In the genomic region with DNA sequence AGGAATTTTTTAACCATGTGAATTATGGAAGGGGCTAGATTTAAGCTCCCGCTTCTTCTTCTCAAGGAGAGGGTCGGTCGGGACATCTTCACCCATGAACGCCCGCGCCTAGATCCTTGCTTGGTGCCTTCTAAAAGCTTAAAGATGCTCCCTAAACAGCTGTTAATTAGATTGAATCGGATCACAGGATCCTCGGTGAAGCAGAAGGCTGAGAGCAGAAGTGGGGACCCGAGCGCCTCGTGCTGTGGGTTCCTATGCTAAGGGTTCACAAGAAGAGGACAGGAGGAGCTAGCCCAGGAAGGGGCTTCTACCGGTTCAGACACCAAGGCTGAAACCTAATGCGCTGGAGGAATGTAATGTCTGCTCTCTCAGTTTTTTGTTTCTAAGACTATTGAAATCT, we compare ENCODE assay signal across 9 mouse cellular contexts. TPM values are rescaled to one million over a fixed set of nuclear protein-coding genes. Genes with fewer than 3 reads are reported as not detected.
DNase-seq lines count a peak whose midpoint lies in the region; ATAC-seq and TF ChIP-seq lines count a peak whose summit lies in the region.
"Had no signal": no experiment of that assay in that cellular context is flagged by ENCODE, and none has a peak within 500 bp of the region (broad histone marks: within the 10 kb centered on the region; RNA-seq: fewer than 3 reads in every experiment).

No protein-coding gene starts in this region.

- peak overlapping the region; percentile 100 for H3K4me2 ChIP-seq in heart, embryonic 12.5 days
- H3K4me2 ChIP-seq in forebrain, embryonic 14.5 days (ENCODE audit: low read length), result peak overlapping the region; percentile 95
- H3K4me2 ChIP-seq in limb, embryonic 15.5 days, result peak overlapping the region; percentile 98; the same call in 1 of the 2 replicates

- no peak for TF ChIP-seq CTCF in gastrocnemius, adult 2 months (IDR thresholded peaks at IDR 0.05)

- H3K27ac ChIP-seq in heart, embryonic 12.5 days (ENCODE audit: poor library complexity, severe bottlenecking), result no peak overlapping the region
- no peak overlapping the region for H3K27ac ChIP-seq in forebrain, embryonic 14.5 days (ENCODE audit: low read depth, low read length)
- no peak overlapping the region for H3K27ac ChIP-seq in limb, embryonic 15.5 days
- H3K27ac ChIP-seq in gastrocnemius, adult 2 months, result no peak overlapping the region

- no peak for ATAC-seq in heart, embryonic 12.5 days (ENCODE audit: insufficient number of reproducible peaks, low FRiP score)
- peak; percentile 6; the same call in 1 of the 2 replicates for ATAC-seq in forebrain, embryonic 14.5 days
- no peak for ATAC-seq in limb, embryonic 15.5 days (ENCODE audit: insufficient number of reproducible peaks, low FRiP score, low TSS enrichment, low read depth)

- H3K9ac ChIP-seq in heart, embryonic 12.5 days, result peak overlapping the region; percentile 70; the same call in 1 of the 2 replicates
- H3K9ac ChIP-seq in forebrain, embryonic 14.5 days (ENCODE audit: low read length), result peak overlapping the region; percentile 93
- H3K9ac ChIP-seq in limb, embryonic 15.5 days, result no peak overlapping the region

- WGBS in heart, embryonic 12.5 days, result 10% methylated on average over 13 of the region's 13 CpGs
- WGBS in forebrain, embryonic 14.5 days, result 6% methylated on average over 13 of the region's 13 CpGs
- 19% methylated on average over 13 of the region's 13 CpGs for WGBS in limb, embryonic 15.5 days

- no peaks in the 10 kb centered on the region for H3K36me3 ChIP-seq in heart, embryonic 12.5 days
- H3K36me3 ChIP-seq in forebrain, embryonic 14.5 days (ENCODE audit: control insufficient read depth, insufficient read depth, low read length), result no peaks in the 10 kb centered on the region
- H3K36me3 ChIP-seq in limb, embryonic 15.5 days, result no peaks in the 10 kb centered on the region

- peaks cover 55% of the 10 kb centered on the region for H3K27me3 ChIP-seq in heart, embryonic 12.5 days (replicated peaks)
- H3K27me3 ChIP-seq in forebrain, embryonic 14.5 days (replicated peaks; ENCODE audit: control insufficient read depth, insufficient read depth, low read length), result no peaks in the 10 kb centered on the region
- H3K27me3 ChIP-seq in limb, embryonic 15.5 days, result peaks cover 49% of the 10 kb centered on the region

- peak overlapping the region; percentile 75 for H3K4me3 ChIP-seq in heart, embryonic 12.5 days
- peak overlapping the region; percentile 77 for H3K4me3 ChIP-seq in forebrain, embryonic 14.5 days (ENCODE audit: low read depth, low read length)
- H3K4me3 ChIP-seq in limb, embryonic 15.5 days, result no peak overlapping the region
- no peak overlapping the region for H3K4me3 ChIP-seq in gastrocnemius, adult 2 months
- H3K4me3 ChIP-seq: erythroblast, embryonic 14.5 days had no signal

- H3K4me1 ChIP-seq in heart, embryonic 12.5 days (replicated peaks), result peaks cover 22% of the 10 kb centered on the region
- H3K4me1 ChIP-seq in forebrain, embryonic 14.5 days (ENCODE audit: control insufficient read depth, insufficient read depth, low read length), result peaks cover 20% of the 10 kb centered on the region
- H3K4me1 ChIP-seq in limb, embryonic 15.5 days, result peaks cover 15% of the 10 kb centered on the region

- DNase-seq in heart, adult 18-20 months, result no peak
- peak; percentile 6 to 12 for DNase-seq in B cell, adult 2 months
- peak; percentile 37 for DNase-seq in forebrain, embryonic 14.5 days (ENCODE audit: low spot score)
- no peak for DNase-seq in thymus, adult 18-20 months
- no peak for DNase-seq in gastrocnemius, adult 2 months
- DNase-seq in gastrocnemius, postnatal 25 days, result no peak

- intact Hi-C loops in gastrocnemius, adult 2 months (cut with DNase I), result no loop called here

- H3K9me3 ChIP-seq in heart, embryonic 12.5 days (replicated peaks), result no peaks in the 10 kb centered on the region
- no peaks in the 10 kb centered on the region for H3K9me3 ChIP-seq in forebrain, embryonic 14.5 days (replicated peaks; ENCODE audit: control insufficient read depth, low read length)
- no peaks in the 10 kb centered on the region for H3K9me3 ChIP-seq in limb, embryonic 15.5 days

RNA-seq across cellular contexts. Expression of gene Dgki, which starts 0.5 kb away (rescaled TPM):
- 0.84 and 0.86 TPM in 2 replicates for polyA plus RNA-seq in heart, embryonic 12.5 days (2016; fragmentation: Nextera tagmentation; extraction: Ambion mirVana)
- total RNA-seq in heart, adult 18-20 months (2021), result under 1 TPM; 0.17 to 0.64 TPM
- polyA plus RNA-seq in forebrain, embryonic 14.5 days (2014; fragmentation: Nextera tagmentation; extraction: Ambion mirVana), result 3.8 and 7.5 TPM in 2 replicates
- polyA plus RNA-seq in limb, embryonic 15.5 days (2015; fragmentation: Nextera tagmentation; extraction: Ambion mirVana), result 0.92 and 0.99 TPM in 2 replicates
- total RNA-seq in gastrocnemius, adult 2 months (2021), result under 1 TPM in 1 of 2 experiments, not detected in 1; 0.25 TPM
- total RNA-seq in gastrocnemius, postnatal 25 days (2021), result under 1 TPM; 0.13 to 0.15 TPM
- polyA plus RNA-seq: erythroblast, embryonic 14.5 days had no signal

Comparison
In these comparisons a context has a peak if more than half of its experiments do, and no peak if none do; other contexts are left out.
1. H3K4me3 ChIP-seq: peak in heart, embryonic 12.5 days (single experiment) and forebrain, embryonic 14.5 days (single experiment); none in limb, embryonic 15.5 days (single experiment) and gastrocnemius, adult 2 months (single experiment).
2. DNase-seq: peak in B cell, adult 2 months (2 of 2) and forebrain, embryonic 14.5 days (single experiment); none in heart, adult 18-20 months (0 of 2), thymus, adult 18-20 months (0 of 2), gastrocnemius, adult 2 months (single experiment) and gastrocnemius, postnatal 25 days (single experiment).
3. Peak in every context shown above with its lines, with median percentiles within 50 percentile points of each other: H3K4me2 ChIP-seq.